Mouse (Mus musculus) embryonic fibroblast, embryonic 13.5 days (primary cell): ENCODE data around the gene Ppm1g.

ENCODE experiments used
- CTCF ChIP-seq: IDR thresholded peaks from 2 replicates; pipeline ENCODE4 v1.5.1; 2011; ENCODE audit warnings: mild to moderate bottlenecking, control low read depth, low read length, moderate library complexity, borderline replicate concordance; ENCODE audit not compliant: insufficient read depth
- POLR2A ChIP-seq: IDR thresholded peaks from 2 replicates; pipeline ENCODE4 v1.6.1; 2011; ENCODE audit warnings: low read depth, mild to moderate bottlenecking, control low read depth, low read length, moderate library complexity

GRCm38 (mm10) chr5:31222696-31223095, 2.2 kb upstream of the Ppm1g start:
- TF ChIP-seq CTCF (no peak), POLR2A (no peak)
